Mouse (Mus musculus): ENCODE data around the gene Arfgef2. TPM values are rescaled to one million over a fixed set of nuclear protein-coding genes. Genes with fewer than 3 reads are reported as not detected.

The Arfgef2 gene
- total and polyA plus RNA-seq, 3 experiments, result 9.2 to 18.7 (median 11.2) TPM

GRCm38 (mm10) chr2:166896974-166897373 lies 91.6 kb downstream of the Arfgef2 start:
- Histone ChIP-seq H3K9me3 (replicated peaks; ENCODE audit: low read length) (peaks cover 5% of the 10 kb centered on the region), H3K4me2 (ENCODE audit: insufficient read depth, low read depth, poor library complexity, severe bottlenecking) (no peak overlapping the region), H3K36me3 (replicated peaks in 1 of 2; ENCODE audit: control insufficient read depth in 1 of 2, insufficient read depth in 1 of 2, low read length in 1 of 2) (peaks cover 25 to 51% of the 10 kb centered on the region in 2 experiments), H3K27ac (ENCODE audit: insufficient read depth, low read depth) (no peak overlapping the region), H3K9ac (ENCODE audit: insufficient read depth, low read depth) (no peak overlapping the region), H3K27me3 (replicated peaks) (no peaks in the 10 kb centered on the region), H3K79me2 (replicated peaks; ENCODE audit: control insufficient read depth, extremely low read depth, insufficient read depth, poor library complexity, severe bottlenecking) (no peaks in the 10 kb centered on the region), H3K4me3 (replicated peaks in 1 of 3; ENCODE audit: low read depth in 2 of 3, low read length in 2 of 3, poor library complexity in 1 of 3) (no peak overlapping the region), H3K4me1 (ENCODE audit: control insufficient read depth in 1 of 2, insufficient read depth in 2 of 2) (peaks cover 4 to 16% of the 10 kb centered on the region in 2 experiments; a peak in 2 of 4 replicates)
- DNase-seq (ENCODE audit: extremely low read depth), result no peak
- dilution Hi-C loops (cut with MboI; ENCODE audit: extremely low pct_ligation_motif_present, extremely low pct_unique_long_range_greater_than_20kb, low sequenced_read_pairs) (no loop called here), in situ Hi-C loops (cut with MboI; ENCODE audit: low pct_ligation_motif_present, low pct_unique_long_range_greater_than_20kb, low sequenced_read_pairs) (no loop called here)
- TF ChIP-seq EP300 (IDR thresholded peaks at IDR 0.05; ENCODE audit: low read length), result peak; percentile 39; the same call in 1 of the 2 replicates
- TF ChIP-seq IRF4 (IDR thresholded peaks at IDR 0.05; ENCODE audit: low read depth, low read length), result peak; percentile 48
- TF ChIP-seq TCF12 (IDR thresholded peaks at IDR 0.05; ENCODE audit: low read depth, low read length), result no peak

GRCm38 (mm10) chr2:166899161-166899560 lies 93.8 kb downstream of the Arfgef2 start:
- TF ChIP-seq ZKSCAN1 (IDR thresholded peaks at IDR 0.05; ENCODE audit: borderline replicate concordance, low read depth, low read length) (no peak), CTCF (conservative IDR thresholded peaks at IDR 0.05 in 1 of 2, IDR thresholded peaks at IDR 0.05 in 1 of 2; ENCODE audit: low read depth in 2 of 2, low read length in 2 of 2) (no peak), TCF12 (IDR thresholded peaks at IDR 0.05; ENCODE audit: low read depth, low read length) (no peak), MAX (IDR thresholded peaks at IDR 0.05; ENCODE audit: low read length) (no peak), MYC (IDR thresholded peaks at IDR 0.05; ENCODE audit: low read depth, low read length) (no peak), RAD21 (IDR thresholded peaks at IDR 0.05; ENCODE audit: low read depth, low read length) (no peak), ELF1 (IDR thresholded peaks at IDR 0.05; ENCODE audit: low read depth, low read length) (no peak), SMC3 (IDR thresholded peaks at IDR 0.05; ENCODE audit: low read depth, low read length) (no peak), MEF2A (IDR thresholded peaks at IDR 0.05; ENCODE audit: borderline replicate concordance, low read depth, low read length) (no peak), ZC3H11A (IDR thresholded peaks at IDR 0.05; ENCODE audit: low read depth, low read length) (no peak), TBP (conservative IDR thresholded peaks at IDR 0.05; ENCODE audit: low read depth, low read length) (no peak), KAT2A (IDR thresholded peaks at IDR 0.05; ENCODE audit: insufficient replicate concordance, low read length) (no peak), CHD1 (IDR thresholded peaks at IDR 0.05; ENCODE audit: low read depth, low read length) (no peak), MXI1 (IDR thresholded peaks at IDR 0.05; ENCODE audit: low read depth, low read length) (no peak), POLR2AphosphoS2 (IDR thresholded peaks at IDR 0.05; ENCODE audit: low read depth, low read length) (no peak), USF2 (conservative IDR thresholded peaks at IDR 0.05; ENCODE audit: low read depth, low read length) (no peak), JUND (conservative IDR thresholded peaks at IDR 0.05; ENCODE audit: low read depth, low read length) (no peak), NELFE (IDR thresholded peaks at IDR 0.05; ENCODE audit: low read depth, low read length) (no peak), NRF1 (IDR thresholded peaks at IDR 0.05; ENCODE audit: low read depth, low read length) (no peak), JUN (IDR thresholded peaks at IDR 0.05; ENCODE audit: insufficient read depth, low read depth, low read length) (no peak)
- Histone ChIP-seq H3K27me3 (replicated peaks) (no peaks in the 10 kb centered on the region), H3K9me3 (replicated peaks; ENCODE audit: low read length) (peaks cover 5% of the 10 kb centered on the region), H3K4me1 (ENCODE audit: control insufficient read depth in 1 of 2, insufficient read depth in 2 of 2) (peaks cover 2 to 16% of the 10 kb centered on the region in 2 experiments; a peak in 2 of 4 replicates), H3K27ac (ENCODE audit: insufficient read depth, low read depth) (no peak overlapping the region), H3K4me2 (ENCODE audit: insufficient read depth, low read depth, poor library complexity, severe bottlenecking) (no peak overlapping the region), H3K36me3 (replicated peaks in 1 of 2; ENCODE audit: control insufficient read depth in 1 of 2, insufficient read depth in 1 of 2, low read length in 1 of 2) (peaks cover 8 to 29% of the 10 kb centered on the region in 2 experiments), H3K9ac (ENCODE audit: insufficient read depth, low read depth) (no peak overlapping the region), H3K79me2 (replicated peaks; ENCODE audit: control insufficient read depth, extremely low read depth, insufficient read depth, poor library complexity, severe bottlenecking) (no peaks in the 10 kb centered on the region), H3K4me3 (replicated peaks in 1 of 3; ENCODE audit: low read depth in 2 of 3, low read length in 2 of 3, poor library complexity in 1 of 3) (no peak overlapping the region)
- dilution Hi-C loops (cut with MboI; ENCODE audit: extremely low pct_ligation_motif_present, extremely low pct_unique_long_range_greater_than_20kb, low sequenced_read_pairs) (no loop called here), in situ Hi-C loops (cut with MboI; ENCODE audit: low pct_ligation_motif_present, low pct_unique_long_range_greater_than_20kb, low sequenced_read_pairs) (no loop called here)
- no peak for DNase-seq (ENCODE audit: extremely low read depth)
